ENCODE assay signal across 27 mouse cellular contexts in genomic region chr12:12647467-12647866, GRCm38 (mm10).
DNase-seq lines count a peak whose midpoint lies in the region; ATAC-seq and TF ChIP-seq lines count a peak whose summit lies in the region.
"Had no signal": no experiment of that assay in that cellular context is flagged by ENCODE, and none has a peak within 500 bp of the region (broad histone marks: within the 10 kb centered on the region; RNA-seq: fewer than 3 reads in every experiment).

No protein-coding gene starts in this region.

- ATAC-seq in kidney, postnatal 0 days (replicated peaks; ENCODE audit: low FRiP score, low read depth): no peak
- ATAC-seq in lung, embryonic 16.5 days (ENCODE audit: low read depth): peak; percentile 68; the same call in 1 of the 2 replicates
- no peak for ATAC-seq in midbrain, embryonic 11.5 days (ENCODE audit: low FRiP score)
- ATAC-seq in midbrain, embryonic 13.5 days: no peak
- peak; percentile 38; the same call in 1 of the 2 replicates for ATAC-seq in stomach, postnatal 0 days (ENCODE audit: low FRiP score, low TSS enrichment)
- ATAC-seq: activated CD4-positive, CD25-positive, alpha-beta regulatory T cell, adult 4 months; forebrain, embryonic 15.5 days; hindbrain, postnatal 0 days had no signal

- no peaks in the 10 kb centered on the region for H3K36me3 ChIP-seq in kidney, postnatal 0 days (ENCODE audit: insufficient read depth, low read length)
- no peaks in the 10 kb centered on the region for H3K36me3 ChIP-seq in lung, embryonic 16.5 days (ENCODE audit: control insufficient read depth, insufficient read depth, low read length)
- H3K36me3 ChIP-seq in midbrain, embryonic 11.5 days (ENCODE audit: control insufficient read depth, insufficient read depth, low read length): no peaks in the 10 kb centered on the region
- H3K36me3 ChIP-seq in midbrain, embryonic 13.5 days: no peaks in the 10 kb centered on the region
- no peaks in the 10 kb centered on the region for H3K36me3 ChIP-seq in stomach, postnatal 0 days (ENCODE audit: control insufficient read depth, insufficient read depth, low read length)
- H3K36me3 ChIP-seq: forebrain, embryonic 10.5 days; forebrain, embryonic 15.5 days; G1E; heart, embryonic 12.5 days; heart, embryonic 15.5 days had no signal

- H3K27ac ChIP-seq in kidney, postnatal 0 days: no peak overlapping the region
- no peak overlapping the region for H3K27ac ChIP-seq in lung, embryonic 16.5 days (ENCODE audit: low read length)
- no peak overlapping the region for H3K27ac ChIP-seq in midbrain, embryonic 11.5 days (ENCODE audit: low read depth, low read length)
- H3K27ac ChIP-seq in midbrain, embryonic 13.5 days: no peak overlapping the region
- no peak overlapping the region for H3K27ac ChIP-seq in stomach, postnatal 0 days (replicated peaks)
- H3K27ac ChIP-seq: forebrain, embryonic 10.5 days; forebrain, embryonic 15.5 days; heart, embryonic 15.5 days; hindbrain, embryonic 14.5 days; hindbrain, postnatal 0 days had no signal

- WGBS in kidney, postnatal 0 days: 35% methylated on average over 6 of the region's 6 CpGs
- WGBS in lung, embryonic 16.5 days: 44% methylated on average over 6 of the region's 6 CpGs
- 53% methylated on average over 6 of the region's 6 CpGs for WGBS in lung, adult 2 months
- WGBS in midbrain, embryonic 11.5 days: 88% methylated on average over 6 of the region's 6 CpGs
- WGBS in midbrain, embryonic 13.5 days: 80% methylated on average over 6 of the region's 6 CpGs
- 49% methylated on average over 6 of the region's 6 CpGs for WGBS in stomach, postnatal 0 days

- H3K4me1 ChIP-seq in kidney, postnatal 0 days (replicated peaks; ENCODE audit: insufficient read depth, low read length): no peaks in the 10 kb centered on the region
- H3K4me1 ChIP-seq in lung, embryonic 16.5 days (replicated peaks; ENCODE audit: control insufficient read depth, insufficient read depth, low read length): peaks cover 10% of the 10 kb centered on the region; the same call in 1 of the 2 replicates
- H3K4me1 ChIP-seq in lung, adult 2 months (ENCODE audit: control insufficient read depth, insufficient read depth, low read length): no peaks in the 10 kb centered on the region
- H3K4me1 ChIP-seq in midbrain, embryonic 11.5 days (ENCODE audit: control insufficient read depth, insufficient read depth, low read length): peaks cover 15% of the 10 kb centered on the region
- peaks cover 9% of the 10 kb centered on the region for H3K4me1 ChIP-seq in midbrain, embryonic 13.5 days (replicated peaks)
- no peaks in the 10 kb centered on the region for H3K4me1 ChIP-seq in stomach, postnatal 0 days (replicated peaks; ENCODE audit: control insufficient read depth, insufficient read depth)
- H3K4me1 ChIP-seq: heart, embryonic 15.5 days had no signal

- no peak overlapping the region for H3K4me2 ChIP-seq in kidney, postnatal 0 days (ENCODE audit: low read length)
- H3K4me2 ChIP-seq in lung, embryonic 16.5 days (ENCODE audit: low read depth, low read length): no peak overlapping the region
- no peak overlapping the region for H3K4me2 ChIP-seq in midbrain, embryonic 11.5 days
- H3K4me2 ChIP-seq in midbrain, embryonic 13.5 days (replicated peaks): no peak overlapping the region
- no peak overlapping the region for H3K4me2 ChIP-seq in stomach, postnatal 0 days (replicated peaks; ENCODE audit: low read depth)
- H3K4me2 ChIP-seq: forebrain, embryonic 15.5 days; heart, embryonic 12.5 days; heart, embryonic 15.5 days; hindbrain, embryonic 14.5 days had no signal

- no peaks in the 10 kb centered on the region for H3K27me3 ChIP-seq in kidney, postnatal 0 days (ENCODE audit: insufficient read depth, low read length)
- no peaks in the 10 kb centered on the region for H3K27me3 ChIP-seq in lung, embryonic 16.5 days (ENCODE audit: control insufficient read depth, insufficient read depth, low read depth, low read length)
- no peaks in the 10 kb centered on the region for H3K27me3 ChIP-seq in midbrain, embryonic 11.5 days (ENCODE audit: control insufficient read depth, insufficient read depth, low read length)
- H3K27me3 ChIP-seq in midbrain, embryonic 13.5 days: no peaks in the 10 kb centered on the region
- H3K27me3 ChIP-seq in stomach, postnatal 0 days (ENCODE audit: control insufficient read depth, insufficient read depth, low read length): no peaks in the 10 kb centered on the region
- H3K27me3 ChIP-seq: CH12.LX; forebrain, embryonic 15.5 days; heart, embryonic 12.5 days; heart, embryonic 15.5 days had no signal

- TF ChIP-seq EP300 in stomach, postnatal 0 days (optimal IDR thresholded peaks at IDR 0.05): no peak

- peak; percentile 80 for DNase-seq in kidney, postnatal 0 days (ENCODE audit: low spot score)
- no peak for DNase-seq in kidney, postnatal 25 days
- no peak for DNase-seq in lung, adult 2 months
- DNase-seq in midbrain, embryonic 11.5 days (ENCODE audit: low spot score, missing footprints): peak; percentile 57
- no peak for DNase-seq in stomach, postnatal 0 days (ENCODE audit: low spot score)
- DNase-seq in adrenal gland, adult 2 months: no peak
- DNase-seq: adrenal gland, postnatal 10 days; adrenal gland, postnatal 36 days; B cell, adult 2 months; cerebellum, adult 18-20 months; cerebellum, adult 9-10 months; cerebellum, postnatal 14 days; gastrocnemius, postnatal 25 days; heart, adult 18-20 months; heart, postnatal 10 days; heart, postnatal 4 days had no signal

- no peak for TF ChIP-seq POLR2A in lung, adult 2 months (IDR thresholded peaks at IDR 0.05; ENCODE audit: borderline replicate concordance, extremely low read depth, low read depth, low read length)

- TF ChIP-seq CTCF in kidney, postnatal 0 days (IDR thresholded peaks at IDR 0.05; ENCODE audit: low read depth): no peak
- TF ChIP-seq CTCF in lung, adult 2 months (IDR thresholded peaks at IDR 0.05; ENCODE audit: insufficient read depth, low read length): no peak
- no peak for TF ChIP-seq CTCF in stomach, postnatal 0 days (IDR thresholded peaks at IDR 0.05; ENCODE audit: low read depth)

- no peak overlapping the region for H3K4me3 ChIP-seq in kidney, postnatal 0 days (replicated peaks; ENCODE audit: low read depth, low read length)
- no peak overlapping the region for H3K4me3 ChIP-seq in lung, embryonic 16.5 days (ENCODE audit: low read length)
- H3K4me3 ChIP-seq in lung, adult 2 months (replicated peaks; ENCODE audit: extremely low read depth, low read depth, low read length): no peak overlapping the region
- H3K4me3 ChIP-seq in midbrain, embryonic 11.5 days (ENCODE audit: low read depth, low read length): no peak overlapping the region
- H3K4me3 ChIP-seq in midbrain, embryonic 13.5 days (replicated peaks): no peak overlapping the region
- no peak overlapping the region for H3K4me3 ChIP-seq in stomach, postnatal 0 days (ENCODE audit: low read depth, low read length)
- H3K4me3 ChIP-seq: forebrain, embryonic 10.5 days; forebrain, embryonic 15.5 days; heart, embryonic 12.5 days; heart, embryonic 15.5 days had no signal

- H3K9me3 ChIP-seq in kidney, postnatal 0 days (replicated peaks; ENCODE audit: low read length): no peaks in the 10 kb centered on the region
- no peaks in the 10 kb centered on the region for H3K9me3 ChIP-seq in lung, embryonic 16.5 days (ENCODE audit: control insufficient read depth, low read length)
- H3K9me3 ChIP-seq in midbrain, embryonic 11.5 days (ENCODE audit: control insufficient read depth, low read length): no peaks in the 10 kb centered on the region
- H3K9me3 ChIP-seq in midbrain, embryonic 13.5 days: no peaks in the 10 kb centered on the region
- H3K9me3 ChIP-seq in stomach, postnatal 0 days (ENCODE audit: control insufficient read depth, low read length): no peaks in the 10 kb centered on the region
- H3K9me3 ChIP-seq: forebrain, embryonic 10.5 days; forebrain, embryonic 15.5 days; heart, embryonic 12.5 days; heart, embryonic 15.5 days had no signal

- no peak overlapping the region for H3K9ac ChIP-seq in kidney, postnatal 0 days (ENCODE audit: low read depth, low read length)
- no peak overlapping the region for H3K9ac ChIP-seq in lung, embryonic 16.5 days (ENCODE audit: low read length)
- H3K9ac ChIP-seq in midbrain, embryonic 11.5 days (ENCODE audit: low read length): no peak overlapping the region
- H3K9ac ChIP-seq in midbrain, embryonic 13.5 days (replicated peaks): no peak overlapping the region
- H3K9ac ChIP-seq in stomach, postnatal 0 days (ENCODE audit: low read length): no peak overlapping the region
- H3K9ac ChIP-seq: forebrain, embryonic 15.5 days; heart, embryonic 12.5 days; heart, embryonic 15.5 days; hindbrain, embryonic 14.5 days had no signal

Comparison
In these comparisons a context has a peak if more than half of its experiments do, and no peak if none do; other contexts are left out.
1. DNase-seq: peak in kidney, postnatal 0 days (single experiment) and midbrain, embryonic 11.5 days (single experiment); none in kidney, postnatal 25 days (0 of 2), lung, adult 2 months (single experiment), stomach, postnatal 0 days (single experiment) and adrenal gland, adult 2 months (single experiment).
2. ATAC-seq: peak in lung, embryonic 16.5 days (single experiment) and stomach, postnatal 0 days (single experiment); none in kidney, postnatal 0 days (single experiment), midbrain, embryonic 11.5 days (single experiment) and midbrain, embryonic 13.5 days (single experiment).